Mouse (Mus musculus): ENCODE results near the gene Mymx.

Gene Mymx

DNA sequence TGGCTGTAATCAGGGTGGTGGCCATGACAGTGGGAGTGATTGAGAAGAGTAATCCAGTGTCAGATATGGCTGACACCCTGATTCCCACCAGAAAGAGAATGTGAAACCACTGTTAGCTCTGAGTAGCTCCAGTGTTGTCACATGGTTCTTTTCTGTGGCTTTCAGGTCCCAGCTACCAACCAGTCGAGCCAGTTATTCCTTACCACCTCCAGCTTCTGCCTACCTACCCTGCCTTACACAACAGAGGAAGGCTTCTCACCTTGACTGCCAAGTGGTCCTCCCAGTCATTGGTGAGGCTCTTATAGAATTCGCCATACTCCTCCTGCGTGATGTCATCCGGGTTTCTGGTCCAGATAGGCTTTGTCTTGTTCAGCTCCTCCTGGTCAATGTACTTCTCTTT lies 31.9 kb downstream of the Mymx start:
- DNase-seq (ENCODE audit: low read depth) = no peak

DNA sequence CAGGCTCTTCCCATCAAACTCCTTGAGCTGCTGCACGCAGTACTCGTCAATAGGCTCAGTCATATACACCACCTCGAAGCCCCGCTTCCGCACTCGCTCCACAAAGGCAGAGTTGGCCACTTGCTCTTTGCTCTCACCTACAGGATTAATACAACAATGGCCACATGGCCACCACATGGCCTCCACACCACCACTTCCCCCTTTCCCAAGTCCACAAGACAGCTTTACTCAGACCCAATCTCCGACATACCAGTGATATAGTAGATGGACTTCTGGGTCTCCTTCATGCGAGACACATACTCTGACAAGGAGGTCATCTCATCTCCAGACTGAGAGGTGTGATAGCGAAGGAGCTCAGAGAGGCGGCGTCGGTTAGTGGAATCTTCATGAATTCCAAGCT lies 32.9 kb downstream of the Mymx start:
- DNase-seq (ENCODE audit: low read depth) = no peak

- DNase-seq (ENCODE audit: low read depth) = peak; percentile 66
Observed at GRCm38 (mm10) chr17:45567162-45567601, 34.7 kb downstream of the Mymx start.

DNA sequence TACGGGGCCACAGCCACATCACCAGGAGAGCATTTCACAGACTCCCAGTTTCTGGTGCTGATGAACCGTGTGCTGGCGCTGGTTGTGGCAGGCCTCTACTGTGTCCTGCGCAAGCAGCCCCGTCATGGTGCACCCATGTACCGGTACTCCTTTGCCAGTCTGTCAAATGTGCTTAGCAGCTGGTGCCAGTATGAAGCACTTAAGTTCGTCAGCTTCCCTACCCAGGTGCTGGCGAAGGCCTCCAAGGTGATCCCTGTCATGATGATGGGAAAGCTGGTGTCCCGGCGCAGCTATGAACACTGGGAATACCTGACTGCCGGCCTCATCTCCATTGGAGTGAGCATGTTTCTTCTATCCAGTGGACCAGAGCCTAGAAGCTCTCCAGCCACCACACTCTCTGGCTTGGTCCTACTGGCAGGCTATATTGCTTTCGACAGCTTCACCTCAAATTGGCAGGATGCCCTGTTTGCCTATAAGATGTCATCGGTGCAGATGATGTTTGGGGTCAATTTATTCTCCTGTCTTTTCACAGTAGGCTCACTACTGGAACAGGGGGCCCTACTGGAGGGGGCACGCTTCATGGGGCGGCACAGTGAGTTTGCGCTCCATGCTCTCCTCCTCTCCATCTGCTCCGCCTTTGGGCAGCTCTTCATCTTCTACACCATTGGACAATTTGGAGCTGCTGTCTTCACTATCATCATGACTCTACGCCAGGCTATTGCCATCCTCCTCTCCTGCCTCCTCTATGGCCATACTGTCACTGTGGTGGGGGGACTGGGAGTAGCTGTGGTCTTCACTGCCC lies 35.3 kb downstream of the Mymx start:
- DNase-seq (ENCODE audit: low read depth) = peak; percentile 65

DNA sequence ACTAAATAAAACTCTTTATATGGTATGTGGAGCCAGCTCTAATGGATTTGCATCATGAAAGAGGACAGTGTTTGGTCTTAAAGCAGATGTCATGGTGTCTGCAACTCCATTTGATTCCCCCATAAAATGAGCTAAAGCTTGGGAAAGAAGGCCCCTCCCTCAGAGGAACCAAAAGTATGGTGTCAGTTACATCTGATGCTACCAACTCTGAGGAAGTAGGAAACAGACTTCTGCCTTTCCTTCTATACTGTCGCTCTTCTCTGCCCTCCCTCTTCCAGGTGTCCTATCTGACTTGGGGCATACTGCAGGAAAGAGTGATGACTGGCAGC lies 35.9 kb downstream of the Mymx start:
- no peak for DNase-seq (ENCODE audit: low read depth)

DNA sequence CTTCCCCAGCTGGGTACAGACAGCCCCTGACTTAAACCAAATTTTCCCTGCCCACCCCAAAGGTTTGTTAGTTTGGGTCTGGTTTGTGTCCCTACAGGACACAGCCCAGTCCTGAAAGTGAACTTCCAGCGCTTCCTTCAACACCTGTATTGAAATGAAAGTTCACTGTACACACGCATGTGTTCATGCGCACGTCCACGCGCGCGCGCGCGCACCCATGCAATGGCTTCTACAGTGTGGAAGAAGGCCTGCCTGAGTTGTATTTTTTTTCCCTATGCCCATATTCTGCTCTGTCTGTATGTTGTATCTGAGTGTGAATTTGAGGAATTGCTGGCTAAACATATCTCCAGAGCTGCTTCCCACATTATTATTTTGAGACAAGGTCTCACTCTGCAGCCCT lies 36.8 kb downstream of the Mymx start:
- DNase-seq (ENCODE audit: low read depth) = no peak

- no peak for DNase-seq (ENCODE audit: low read depth)
Observed at GRCm38 (mm10) chr17:45564531-45565084, 37.3 kb downstream of the Mymx start.

DNA sequence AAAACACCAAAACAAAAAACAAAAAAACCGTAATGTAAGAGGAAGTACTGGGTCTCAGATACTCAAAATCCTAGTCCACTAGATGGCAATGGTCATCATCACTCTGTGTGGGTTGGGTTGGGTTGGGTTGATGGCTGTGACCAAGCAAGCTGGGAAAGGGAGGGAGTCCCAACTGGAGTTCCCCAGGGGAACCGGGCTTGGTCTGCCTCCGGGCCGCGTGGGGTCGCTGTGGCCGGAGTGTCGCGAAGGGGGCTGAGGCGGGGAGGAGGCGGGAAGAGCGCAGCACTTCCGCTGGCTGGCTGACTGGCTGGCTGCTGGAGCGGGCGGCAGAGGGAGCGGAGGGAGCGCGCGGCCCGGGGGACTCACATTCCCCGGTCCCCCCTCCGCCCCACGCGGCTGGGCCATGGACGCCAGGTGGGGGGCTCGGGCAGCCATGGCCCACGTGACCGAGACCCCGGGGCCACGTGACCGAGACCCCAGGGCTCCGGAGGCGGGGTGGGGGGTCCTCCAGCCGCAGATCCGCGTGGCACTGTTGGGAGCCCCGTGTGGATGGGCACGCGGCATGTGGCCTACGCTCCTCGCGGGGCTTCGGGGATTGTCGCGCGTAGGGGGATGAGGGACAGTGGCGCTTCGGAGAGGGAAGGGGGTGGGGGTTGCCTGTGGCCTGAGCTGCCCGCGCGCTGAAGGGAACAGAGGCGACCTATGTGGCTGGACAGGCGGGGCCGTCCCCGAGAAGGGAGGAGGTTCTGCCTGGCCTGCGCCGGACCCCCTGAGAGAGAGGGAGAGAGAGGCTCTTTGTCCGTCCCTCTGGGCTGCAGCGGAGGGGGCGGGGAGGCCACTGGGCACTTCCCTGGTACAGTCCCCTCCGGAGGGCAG lies 38.0 kb downstream of the Mymx start, which contains the start of gene Slc35b2:
Gene Slc35b2, plus strand, starts transcription at position 220 of the 876 bp plus-strand sequence.
- DNase-seq (ENCODE audit: low read depth) = peak; percentile 93

DNA sequence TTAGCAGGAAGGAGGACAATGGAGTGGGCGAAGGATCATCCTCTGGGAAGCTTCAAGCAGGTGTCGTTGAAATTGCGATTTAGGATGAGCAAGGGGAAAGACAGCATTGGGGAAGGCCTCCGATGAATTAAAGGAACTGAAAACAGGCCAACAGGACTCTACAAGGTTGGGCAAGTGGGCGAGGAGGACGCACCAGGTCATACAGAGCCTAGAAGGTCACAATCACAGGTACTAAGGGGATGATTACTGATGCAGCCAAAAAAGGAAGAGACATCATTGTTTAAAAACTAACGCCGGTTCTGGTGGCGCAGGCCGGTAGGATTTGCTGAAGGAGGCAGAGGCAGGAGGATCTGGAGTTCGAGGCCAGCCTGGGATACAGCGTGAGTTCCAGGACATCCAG lies 38.7 kb downstream of the Mymx start:
- DNase-seq (ENCODE audit: low read depth) = no peak

GRCm38 (mm10) chr17:45559732-45560525 lies 42.0 kb downstream of the Mymx start:
- no peak for DNase-seq (ENCODE audit: low read depth)

GRCm38 (mm10) chr17:45557998-45558862 lies 43.7 kb downstream of the Mymx start:
- DNase-seq (ENCODE audit: low read depth) = peak; percentile 54

DNA sequence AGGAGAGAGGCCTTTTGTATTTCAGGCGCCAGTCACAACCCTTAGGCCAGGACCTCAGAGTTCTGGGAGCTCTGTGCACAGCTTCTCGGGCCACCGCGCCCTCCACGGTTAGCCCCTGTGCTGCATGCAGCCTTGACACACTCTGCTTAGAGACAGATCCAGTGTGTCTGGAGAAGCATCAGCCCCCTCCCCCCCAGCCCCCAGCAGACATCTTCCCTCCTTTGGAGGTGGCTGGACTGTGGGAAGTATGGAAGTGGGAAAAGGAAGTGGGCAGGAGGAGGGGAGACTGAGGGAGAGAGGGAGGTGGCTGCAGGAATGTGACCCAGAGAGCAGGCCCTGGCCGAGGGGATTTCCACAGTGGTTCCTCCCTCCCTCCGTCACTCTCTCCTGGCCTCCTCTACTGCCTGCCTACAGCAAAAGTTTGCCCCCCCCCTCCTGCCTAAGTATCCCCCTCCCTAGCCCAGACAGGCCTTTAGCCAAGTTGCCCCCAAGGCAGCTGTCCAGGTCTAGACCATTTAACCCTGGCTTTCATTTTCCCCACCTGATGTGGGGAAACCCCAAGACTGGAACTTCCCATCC lies 44.6 kb downstream of the Mymx start:
- DNase-seq (ENCODE audit: low read depth) = no peak

DNA sequence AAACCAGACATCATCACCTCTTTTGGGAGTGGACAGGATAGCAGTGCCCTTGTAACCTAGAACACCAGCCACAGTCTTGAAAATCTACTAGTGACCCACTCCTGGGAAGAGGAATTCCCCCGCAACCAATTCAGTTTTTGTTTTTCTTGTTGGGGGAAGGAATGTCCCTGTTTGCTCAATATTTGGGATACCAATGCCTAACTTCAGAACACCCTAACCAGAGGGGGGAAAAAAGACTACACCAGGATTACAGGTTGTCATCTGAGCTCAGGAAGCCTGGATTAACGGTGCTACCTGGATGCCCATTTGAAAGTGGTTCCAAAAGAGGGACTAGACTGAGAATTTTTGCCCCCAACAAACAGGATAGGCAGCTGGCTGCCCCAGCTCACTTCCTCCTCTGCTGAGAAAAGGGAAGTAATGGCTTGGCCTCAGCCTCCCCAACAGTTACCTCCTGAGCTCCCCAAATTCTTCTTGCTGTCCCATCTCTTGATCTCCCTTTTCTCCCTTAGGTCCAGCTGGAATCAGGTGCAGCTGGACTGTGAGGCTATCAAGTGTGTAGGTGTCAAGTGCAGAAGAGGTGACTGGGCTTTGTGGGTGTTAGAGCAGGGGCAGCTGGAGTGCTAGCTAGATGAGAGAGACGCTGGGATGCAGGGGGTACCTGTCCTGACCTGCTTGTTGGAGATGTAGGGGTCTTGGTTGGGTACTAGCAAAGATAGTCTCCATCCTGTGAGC lies 45.2 kb downstream of the Mymx start:
- DNase-seq (ENCODE audit: low read depth) = peak; percentile 46

GRCm38 (mm10) chr17:45556107-45556489 lies 45.8 kb downstream of the Mymx start:
- DNase-seq (ENCODE audit: low read depth) = no peak

DNA sequence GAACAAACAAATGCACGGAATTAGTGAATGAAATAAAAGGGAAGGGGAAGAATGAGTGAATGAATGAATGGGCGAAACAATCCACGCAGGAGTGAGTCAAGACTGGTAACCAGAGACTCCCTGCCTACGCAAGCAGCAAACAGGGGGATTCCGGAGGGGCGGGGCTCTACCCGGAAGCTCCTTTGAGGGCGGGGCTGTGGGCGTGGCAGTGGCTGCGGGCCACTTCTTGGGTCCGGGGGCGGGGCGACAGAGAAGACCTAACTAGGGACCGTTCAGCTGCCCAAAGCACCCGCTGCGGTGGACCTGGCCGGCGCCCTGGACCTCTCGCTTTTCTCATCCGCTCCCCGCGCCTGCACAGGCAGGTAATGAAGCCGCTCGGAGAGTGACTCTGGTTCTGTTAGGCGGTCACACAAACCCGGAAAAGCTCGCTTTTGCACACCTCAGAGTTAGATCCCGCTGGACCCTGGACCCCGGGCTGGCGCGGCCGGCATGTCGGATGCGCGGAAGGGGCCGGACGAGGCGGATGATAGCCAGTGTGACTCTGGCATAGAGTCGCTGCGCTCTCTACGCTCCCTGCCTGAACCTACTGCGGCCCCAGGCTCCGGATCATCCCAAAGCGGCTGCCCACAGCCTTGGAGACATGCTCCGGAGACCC lies 46.3 kb downstream of the Mymx start, which contains the start of gene Nfkbie:
Gene Nfkbie, plus strand, starts transcription at position 252 of the 655 bp plus-strand sequence.
- DNase-seq (ENCODE audit: low read depth) = peak; percentile 94

DNA sequence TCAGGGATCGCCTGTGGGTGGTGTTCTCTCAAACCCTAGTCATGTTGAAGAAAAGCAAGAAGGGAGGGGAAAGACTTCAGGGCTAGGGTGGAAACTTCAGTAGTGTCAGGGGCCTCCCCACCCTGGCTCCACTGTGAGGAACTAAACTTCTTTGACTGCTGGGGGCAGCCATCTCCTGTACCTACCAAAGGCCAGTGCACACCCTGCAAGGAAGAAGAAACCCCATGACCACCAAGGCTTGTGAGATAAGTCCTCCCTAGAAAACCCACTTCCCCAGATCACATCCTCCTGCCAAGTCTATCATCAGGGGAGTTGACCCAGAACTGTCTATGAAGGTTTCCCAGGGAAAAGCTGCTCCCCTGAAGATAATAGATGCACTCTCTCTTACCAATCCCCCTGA lies 47.5 kb downstream of the Mymx start:
- peak; percentile 71 for DNase-seq (ENCODE audit: low read depth)

- no peak for DNase-seq (ENCODE audit: low read depth)
Observed at GRCm38 (mm10) chr17:45553065-45553464, 48.8 kb downstream of the Mymx start.

GRCm38 (mm10) chr17:45551816-45552451 lies 50.0 kb downstream of the Mymx start:
- peak; percentile 85 for DNase-seq (ENCODE audit: low read depth)
